21 mouse cellular contexts compared by ENCODE assay signal in genomic region chr16:22379342-22379741, GRCm38 (mm10).
DNase-seq lines count a peak whose midpoint lies in the region; ATAC-seq and TF ChIP-seq lines count a peak whose summit lies in the region.
"Had no signal": no experiment of that assay in that cellular context is flagged by ENCODE, and none has a peak within 500 bp of the region (broad histone marks: within the 10 kb centered on the region; RNA-seq: fewer than 3 reads in every experiment).

No protein-coding gene starts in this region.

- peak; percentile 41 to 56 for DNase-seq in lung, adult 18-20 months
- DNase-seq in lung, postnatal 10 days = no peak
- peak; percentile 44 for DNase-seq in lung, postnatal 0 days (ENCODE audit: low spot score)
- DNase-seq in lung, adult 2 months = no peak
- peak; percentile 21 for DNase-seq in lung, postnatal 14 days
- peak; percentile 42 for DNase-seq in lung, postnatal 25 days (ENCODE audit: low spot score)
- DNase-seq in thymus, postnatal 10 days (ENCODE audit: low spot score in 2 of 2) = no peak
- DNase-seq in hindbrain, embryonic 11.5 days (ENCODE audit: low spot score) = no peak
- DNase-seq: adrenal gland, adult 2 months; adrenal gland, postnatal 10 days; adrenal gland, postnatal 25 days; cerebellum, adult 11 months; cerebellum, adult 18-20 months; cerebellum, adult 8-10 months; cerebellum, adult 9-11 months; cerebellum, postnatal 25 days had no signal

- TF ChIP-seq EP300 in lung, postnatal 0 days (IDR thresholded peaks at IDR 0.05) = no peak

- no peaks in the 10 kb centered on the region for H3K27me3 ChIP-seq in lung, postnatal 0 days (replicated peaks; ENCODE audit: insufficient read depth, low read length)
- H3K27me3 ChIP-seq in hindbrain, embryonic 11.5 days (ENCODE audit: control insufficient read depth, insufficient read depth, low read length) = no peaks in the 10 kb centered on the region
- H3K27me3 ChIP-seq: embryonic facial prominence, embryonic 13.5 days; embryonic facial prominence, embryonic 15.5 days; forebrain, embryonic 12.5 days had no signal

- H3K4me3 ChIP-seq in lung, postnatal 0 days (ENCODE audit: low read depth, low read length) = no peak overlapping the region
- H3K4me3 ChIP-seq in lung, adult 2 months (replicated peaks; ENCODE audit: extremely low read depth, low read depth, low read length) = no peak overlapping the region
- H3K4me3 ChIP-seq in hindbrain, embryonic 11.5 days (ENCODE audit: low read depth, low read length) = no peak overlapping the region
- H3K4me3 ChIP-seq: embryonic facial prominence, embryonic 13.5 days; embryonic facial prominence, embryonic 15.5 days; erythroblast, embryonic 14.5 days; forebrain, embryonic 10.5 days; forebrain, embryonic 12.5 days had no signal

- no peaks in the 10 kb centered on the region for H3K4me1 ChIP-seq in lung, postnatal 0 days (ENCODE audit: insufficient read depth, low read depth, low read length)
- no peaks in the 10 kb centered on the region for H3K4me1 ChIP-seq in lung, adult 2 months (ENCODE audit: control insufficient read depth, insufficient read depth, low read length)
- H3K4me1 ChIP-seq in hindbrain, embryonic 11.5 days (replicated peaks; ENCODE audit: control insufficient read depth, insufficient read depth, low read length) = no peaks in the 10 kb centered on the region
- H3K4me1 ChIP-seq: embryonic facial prominence, embryonic 13.5 days; embryonic facial prominence, embryonic 15.5 days had no signal

- peak; percentile 56 for ATAC-seq in lung, postnatal 0 days
- ATAC-seq in hindbrain, embryonic 11.5 days (ENCODE audit: low FRiP score) = no peak

- H3K9ac ChIP-seq in lung, postnatal 0 days (replicated peaks; ENCODE audit: low read depth) = no peak overlapping the region
- no peak overlapping the region for H3K9ac ChIP-seq in hindbrain, embryonic 11.5 days (ENCODE audit: low read depth, low read length)
- H3K9ac ChIP-seq: embryonic facial prominence, embryonic 13.5 days; embryonic facial prominence, embryonic 15.5 days; forebrain, embryonic 12.5 days had no signal

- H3K27ac ChIP-seq in lung, postnatal 0 days (ENCODE audit: low read length) = no peak overlapping the region
- no peak overlapping the region for H3K27ac ChIP-seq in hindbrain, embryonic 11.5 days (ENCODE audit: low read depth, low read length)
- H3K27ac ChIP-seq: embryonic facial prominence, embryonic 13.5 days; embryonic facial prominence, embryonic 15.5 days; forebrain, embryonic 10.5 days; forebrain, embryonic 12.5 days had no signal

- no peak overlapping the region for H3K4me2 ChIP-seq in lung, postnatal 0 days (replicated peaks; ENCODE audit: low read depth, low read length)
- no peak overlapping the region for H3K4me2 ChIP-seq in hindbrain, embryonic 11.5 days (replicated peaks; ENCODE audit: low read depth, low read length)
- H3K4me2 ChIP-seq: embryonic facial prominence, embryonic 13.5 days; embryonic facial prominence, embryonic 15.5 days; forebrain, embryonic 12.5 days had no signal

- no peak for TF ChIP-seq CTCF in lung, postnatal 0 days (IDR thresholded peaks at IDR 0.05)
- TF ChIP-seq CTCF in lung, adult 2 months (IDR thresholded peaks at IDR 0.05; ENCODE audit: insufficient read depth, low read length) = no peak

- H3K36me3 ChIP-seq in lung, postnatal 0 days (ENCODE audit: insufficient read depth, low read length) = no peaks in the 10 kb centered on the region
- H3K36me3 ChIP-seq in hindbrain, embryonic 11.5 days (ENCODE audit: control insufficient read depth, insufficient read depth, low read length) = no peaks in the 10 kb centered on the region
- H3K36me3 ChIP-seq: embryonic facial prominence, embryonic 15.5 days; forebrain, embryonic 12.5 days had no signal

- WGBS in lung, postnatal 0 days = 50% methylated on average over 4 of the region's 4 CpGs
- WGBS in lung, adult 2 months = 70% methylated on average over 4 of the region's 4 CpGs
- 92% methylated on average over 4 of the region's 4 CpGs for WGBS in hindbrain, embryonic 11.5 days

- H3K9me3 ChIP-seq in lung, postnatal 0 days (ENCODE audit: low read length) = no peaks in the 10 kb centered on the region
- no peaks in the 10 kb centered on the region for H3K9me3 ChIP-seq in hindbrain, embryonic 11.5 days (ENCODE audit: control insufficient read depth, low read length)
- H3K9me3 ChIP-seq: embryonic facial prominence, embryonic 13.5 days; embryonic facial prominence, embryonic 15.5 days; forebrain, embryonic 10.5 days; forebrain, embryonic 12.5 days had no signal

- TF ChIP-seq POLR2A in lung, adult 2 months (IDR thresholded peaks at IDR 0.05; ENCODE audit: borderline replicate concordance, extremely low read depth, low read depth, low read length) = no peak

Comparison
In these comparisons a context has a peak if more than half of its experiments do, and no peak if none do; other contexts are left out.
1. DNase-seq: peak in lung, adult 18-20 months (2 of 2), lung, postnatal 0 days (single experiment), lung, postnatal 14 days (single experiment) and lung, postnatal 25 days (single experiment); none in lung, postnatal 10 days (single experiment), lung, adult 2 months (single experiment), thymus, postnatal 10 days (0 of 2) and hindbrain, embryonic 11.5 days (single experiment).